Mouse (Mus musculus) layer of hippocampus, postnatal 25 days (tissue): ENCODE data around the gene Rnaset2a. TPM values are rescaled to one million over a fixed set of nuclear protein-coding genes. Genes with fewer than 3 reads are reported as not detected.
"Not testable (repeated sequence)": the region's sequence is repeated elsewhere in the genome, so short reads cannot be mapped to it uniquely, and the experiment has no call there.

Experiments
- DNase-seq, 2 experiments: peaks; one replicate each; pipeline ENCODE4 v3.0.0; 2022; ENCODE audit warnings: mixed read lengths in 2 of 2, low spot score in 1 of 2; ENCODE audit errors: extremely low spot score in 1 of 2
- total RNA-seq, 2 experiments: library from RNA; stranded (reverse); gene quantifications; 2 replicates each; pipeline ENCODE4 v1.2.3; 2021

Gene Rnaset2a
- total RNA-seq, 2 experiments from 2014 or later = 6.0 to 6.3 TPM

GRCm38 (mm10) chr17:8143802-8144673 is 3.9 kb downstream of the Rnaset2a start:
- DNase-seq = not testable (repeated sequence)

- not testable (repeated sequence) for DNase-seq
Observed at GRCm38 (mm10) chr17:8140210-8140609, 7.7 kb downstream of the Rnaset2a start.

GRCm38 (mm10) chr17:8138116-8138515 is 9.8 kb downstream of the Rnaset2a start:
- DNase-seq = not testable (repeated sequence)

GRCm38 (mm10) chr17:8130849-8131248 is 17.0 kb downstream of the Rnaset2a start:
- DNase-seq = not testable (repeated sequence)

GRCm38 (mm10) chr17:8129578-8129977 is 18.3 kb downstream of the Rnaset2a start:
- not testable (repeated sequence) for DNase-seq

- DNase-seq = not testable (repeated sequence)
Observed at GRCm38 (mm10) chr17:8128326-8128993, 19.4 kb downstream of the Rnaset2a start.

GRCm38 (mm10) chr17:8124586-8124985 is 23.3 kb downstream of the Rnaset2a start:
- DNase-seq = not testable (repeated sequence)

GRCm38 (mm10) chr17:8122974-8123373 is 24.9 kb downstream of the Rnaset2a start:
- not testable (repeated sequence) for DNase-seq

GRCm38 (mm10) chr17:8116928-8117327 is 31.0 kb downstream of the Rnaset2a start:
- DNase-seq = not testable (repeated sequence)

- not testable (repeated sequence) for DNase-seq
Observed at GRCm38 (mm10) chr17:8116378-8116777, 31.5 kb downstream of the Rnaset2a start.

GRCm38 (mm10) chr17:8112199-8112598 is 35.7 kb downstream of the Rnaset2a start:
- DNase-seq = not testable (repeated sequence)

GRCm38 (mm10) chr17:8101297-8101609 is 46.6 kb downstream of the Rnaset2a start:
- DNase-seq = not testable (repeated sequence)

- DNase-seq = not testable (repeated sequence)
Observed at GRCm38 (mm10) chr17:8100405-8101296, 47.2 kb downstream of the Rnaset2a start.

GRCm38 (mm10) chr17:8096199-8096598 is 51.7 kb downstream of the Rnaset2a start:
- not testable (repeated sequence) for DNase-seq

- DNase-seq = not testable (repeated sequence)
Observed at GRCm38 (mm10) chr17:8095653-8096052, 52.2 kb downstream of the Rnaset2a start.

- DNase-seq = not testable (repeated sequence)
Observed at GRCm38 (mm10) chr17:8092537-8093526, 55.1 kb downstream of the Rnaset2a start.

- DNase-seq = not testable (repeated sequence)
Observed at GRCm38 (mm10) chr17:8091320-8091719, 56.6 kb downstream of the Rnaset2a start.

GRCm38 (mm10) chr17:8069847-8070246 is 78.0 kb downstream of the Rnaset2a start:
- DNase-seq = not testable (repeated sequence)
